Mouse (Mus musculus) C2C12 (cell line): ENCODE results near the gene Pgam5.

Source experiments
- CTCF ChIP-seq: IDR thresholded peaks from one replicate; pipeline ENCODE4 v1.5.1; 2011; ENCODE audit not compliant: control insufficient read depth, insufficient read depth, insufficient read length
- MAX ChIP-seq: IDR thresholded peaks from one replicate; pipeline ENCODE4 v1.6.1; 2011; ENCODE audit warnings: mild to moderate bottlenecking, control low read depth
- MYOG ChIP-seq: IDR thresholded peaks from one replicate; pipeline ENCODE4 v1.6.1; 2011; ENCODE audit not compliant: control insufficient read depth, insufficient read length; ENCODE audit errors: extremely low read depth
- USF1 ChIP-seq: IDR thresholded peaks from one replicate; pipeline ENCODE4 v1.6.1; 2011; ENCODE audit warnings: low read depth, mild to moderate bottlenecking, control low read depth, moderate library complexity

GRCm38 (mm10) chr5:110296637-110297036 lies 26.9 kb upstream of the Pgam5 start:
- TF ChIP-seq CTCF (no peak), USF1 (no peak), MYOG (no peak), MAX (no peak)
